Mouse (Mus musculus) hindbrain, embryonic 13.5 days (tissue): ENCODE results near the gene Slc39a9. TPM values are rescaled to one million over a fixed set of nuclear protein-coding genes. Genes with fewer than 3 reads are reported as not detected.

Experiments
- ATAC-seq: fragments of 200-750 bp; cut with Nextera tagmentation; 2 replicates; pipeline ENCODE4 v1.8.0; 2017; ENCODE audit warnings: moderate TSS enrichment; ENCODE audit not compliant: low FRiP score
- H3K27ac ChIP-seq: fragments of 300-500 bp; sonication (generic); 2 replicates; pipeline ENCODE4 v1.5.1; 2015; ENCODE audit warnings: inconsistent platforms, mild to moderate bottlenecking, moderate library complexity
- H3K27me3 ChIP-seq: fragments of 300-500 bp; sonication (generic); 2 replicates; pipeline ENCODE4 v1.6.1; 2015; ENCODE audit warnings: mild to moderate bottlenecking, inconsistent platforms
- H3K36me3 ChIP-seq: fragments of 300-500 bp; sonication (generic); 2 replicates; pipeline ENCODE4 v1.6.1; 2015; ENCODE audit warnings: mild to moderate bottlenecking, inconsistent platforms
- H3K4me1 ChIP-seq: fragments of 300-500 bp; sonication (generic); replicated peaks from 2 replicates; pipeline ENCODE4 v1.6.1; 2015; ENCODE audit warnings: inconsistent platforms
- H3K4me2 ChIP-seq: fragments of 300-500 bp; sonication (generic); 2 replicates; pipeline ENCODE4 v1.6.1; 2015; ENCODE audit warnings: inconsistent platforms, mild to moderate bottlenecking, moderate library complexity
- H3K4me3 ChIP-seq: fragments of 300-500 bp; sonication (generic); 2 replicates; pipeline ENCODE4 v1.5.1; 2015; ENCODE audit warnings: mild to moderate bottlenecking, inconsistent platforms
- H3K9ac ChIP-seq: fragments of 300-500 bp; sonication (generic); 2 replicates; pipeline ENCODE4 v1.6.1; 2015; ENCODE audit warnings: mild to moderate bottlenecking, inconsistent platforms
- H3K9me3 ChIP-seq: fragments of 300-500 bp; sonication (generic); 2 replicates; pipeline ENCODE4 v1.6.1; 2016; ENCODE audit warnings: inconsistent platforms
- WGBS: fragments of 180-500 bp; shearing (Covaris S2); methylation state at CpG from one replicate; pipeline ENCODE4 v1.1.7; 2015; 5-methylcytosine and 5-hydroxymethylcytosine counted together
- polyA plus RNA-seq: library from polyadenylated mRNA; unstranded; fragments of >200 nt; fragmentation: Nextera tagmentation; extraction: Ambion mirVana; gene quantifications from 2 replicates; pipeline ENCODE4 v1.2.1, GENCODE M21; 2015

Slc39a9 gene
- polyA plus RNA-seq = 23.6 TPM in 2 replicates

DNA sequence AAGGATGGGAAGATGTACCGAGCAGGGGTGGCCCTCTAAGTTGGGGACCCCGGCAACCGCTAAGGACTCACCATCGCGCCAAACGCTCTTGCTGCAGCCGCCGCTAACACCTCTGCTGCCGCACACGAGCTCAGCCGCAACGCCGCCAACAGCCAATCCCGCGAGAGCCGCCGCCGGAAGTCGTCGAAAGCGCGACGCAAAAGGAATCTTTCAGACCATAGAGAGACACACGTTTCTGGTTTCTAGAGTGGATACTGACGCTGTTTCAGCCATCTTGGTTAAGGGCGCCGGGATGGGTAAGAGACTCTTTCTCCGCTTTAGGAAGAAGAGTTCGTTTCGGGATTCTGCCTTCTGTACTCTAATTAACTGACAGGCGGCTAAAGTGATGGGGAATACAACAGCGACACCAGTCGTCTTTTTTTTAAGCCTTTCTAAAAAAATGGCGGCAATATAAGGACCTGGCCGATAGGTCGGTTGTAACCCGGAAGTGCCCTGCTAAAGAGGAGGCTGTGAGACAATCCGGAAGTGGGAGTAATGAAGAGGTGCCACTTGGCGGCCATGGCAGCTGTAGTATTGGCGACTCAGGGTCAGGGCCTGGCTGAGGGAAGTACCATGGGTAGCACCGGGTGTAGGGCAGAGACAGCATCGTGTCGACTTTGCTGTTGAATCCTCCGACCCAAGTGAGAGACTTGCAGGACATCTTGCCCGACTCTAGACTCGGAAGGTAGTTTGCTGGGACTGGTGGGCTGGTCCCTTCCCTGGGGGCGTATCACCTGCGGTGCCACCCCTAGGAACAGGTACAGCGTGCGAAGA lies at the start of gene Slc39a9, which contains the start of gene Erh:
Gene Slc39a9 (plus strand): TSS at position 191 of the 813 bp plus-strand sequence.
Gene Erh (minus strand): TSS at position 649 of the 813 bp plus-strand sequence.
- under 1% methylated on average over 50 of the region's 50 CpGs for WGBS
- peak within 1 kb of the TSS; percentile 98 for H3K9ac ChIP-seq
- H3K9me3 ChIP-seq = no peaks in the 10 kb centered on the region
- H3K27ac ChIP-seq = peak within 1 kb of the TSS; percentile 95
- peak within 1 kb of the TSS; percentile 94 for H3K4me3 ChIP-seq
- peak; percentile 98 for ATAC-seq
- peaks cover 57% of the 10 kb centered on the region for H3K4me1 ChIP-seq
- no peaks in the 10 kb centered on the region for H3K27me3 ChIP-seq
- peak within 1 kb of the TSS; percentile 93 for H3K4me2 ChIP-seq
- peaks cover 37% of the 10 kb centered on the region for H3K36me3 ChIP-seq

- ATAC-seq = no peak
- no peak overlapping the region for H3K4me2 ChIP-seq
- H3K9ac ChIP-seq = no peak overlapping the region
- 84% methylated on average over 4 of the region's 4 CpGs for WGBS
- peaks cover 14% of the 10 kb centered on the region for H3K4me1 ChIP-seq
- no peaks in the 10 kb centered on the region for H3K27me3 ChIP-seq
- no peak overlapping the region for H3K27ac ChIP-seq
- no peak overlapping the region for H3K4me3 ChIP-seq
- H3K9me3 ChIP-seq = no peaks in the 10 kb centered on the region
- H3K36me3 ChIP-seq = peaks cover 57% of the 10 kb centered on the region
Observed at GRCm38 (mm10) chr12:80594141-80594540, 49.5 kb upstream of the Slc39a9 start.

GRCm38 (mm10) chr12:80594781-80595180 lies 48.9 kb upstream of the Slc39a9 start:
- no peak overlapping the region for H3K9ac ChIP-seq
- H3K36me3 ChIP-seq = peaks cover 55% of the 10 kb centered on the region
- 89% methylated on average over 4 of the region's 4 CpGs for WGBS
- H3K4me2 ChIP-seq = no peak overlapping the region
- no peak overlapping the region for H3K4me3 ChIP-seq
- H3K4me1 ChIP-seq = peaks cover 16% of the 10 kb centered on the region
- H3K27ac ChIP-seq = no peak overlapping the region
- H3K9me3 ChIP-seq = no peaks in the 10 kb centered on the region
- ATAC-seq = no peak
- no peaks in the 10 kb centered on the region for H3K27me3 ChIP-seq

DNA sequence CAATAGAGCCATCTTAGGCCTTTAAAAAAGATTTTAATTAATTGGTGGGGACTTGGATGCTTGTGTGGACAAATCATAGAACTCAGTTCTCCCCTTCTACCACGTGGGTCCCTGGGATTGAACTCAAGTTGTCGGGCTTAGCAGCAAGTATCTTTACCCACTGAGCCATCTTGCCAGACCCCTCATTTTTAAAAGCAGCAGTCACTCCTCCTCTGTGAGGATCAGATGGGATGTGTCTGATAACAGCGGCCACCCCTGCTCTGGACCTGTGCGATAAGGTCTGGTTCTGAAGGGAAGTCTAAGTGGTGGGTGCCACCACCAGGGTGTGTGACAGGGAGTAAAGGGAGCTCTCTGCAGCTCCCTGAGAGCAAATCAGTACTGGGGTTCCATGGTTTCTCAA lies 48.1 kb upstream of the Slc39a9 start:
- ATAC-seq = no peak

DNA sequence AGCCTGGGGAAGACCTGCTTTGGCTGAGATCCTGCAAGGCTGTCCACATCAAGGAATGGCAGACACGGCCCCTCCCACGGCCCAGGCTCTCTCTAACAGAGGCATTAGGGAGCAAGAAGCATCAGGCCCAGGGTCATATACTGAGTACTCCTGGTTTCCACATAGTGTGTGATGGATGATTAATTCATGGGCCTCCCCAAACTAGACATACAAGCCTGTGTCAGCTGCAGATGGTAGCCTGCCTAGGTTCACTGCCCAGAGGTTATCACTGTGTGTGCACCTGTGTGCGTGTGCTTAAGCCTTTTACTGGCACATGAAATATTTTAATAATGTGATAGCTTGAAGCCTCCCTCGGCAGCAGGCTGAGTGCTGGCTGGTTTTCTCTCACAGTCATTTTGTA lies 47.7 kb upstream of the Slc39a9 start:
- no peaks in the 10 kb centered on the region for H3K27me3 ChIP-seq
- no peak overlapping the region for H3K4me3 ChIP-seq
- no peak overlapping the region for H3K9ac ChIP-seq
- no peak for ATAC-seq
- no peaks in the 10 kb centered on the region for H3K9me3 ChIP-seq
- no peak overlapping the region for H3K4me2 ChIP-seq
- peaks cover 16% of the 10 kb centered on the region for H3K4me1 ChIP-seq
- 86% methylated on average over 4 of the region's 4 CpGs for WGBS
- H3K36me3 ChIP-seq = peaks cover 43% of the 10 kb centered on the region
- H3K27ac ChIP-seq = no peak overlapping the region

More for the DNA sequence above, 48.1 kb upstream of the Slc39a9 start:
- WGBS = 92% methylated on average over 4 of the region's 4 CpGs
- H3K27ac ChIP-seq = no peak overlapping the region
- H3K27me3 ChIP-seq = no peaks in the 10 kb centered on the region
- no peak overlapping the region for H3K4me3 ChIP-seq
- peaks cover 16% of the 10 kb centered on the region for H3K4me1 ChIP-seq
- no peak overlapping the region for H3K4me2 ChIP-seq
- H3K9me3 ChIP-seq = no peaks in the 10 kb centered on the region
- H3K36me3 ChIP-seq = peaks cover 47% of the 10 kb centered on the region
- no peak overlapping the region for H3K9ac ChIP-seq

DNA sequence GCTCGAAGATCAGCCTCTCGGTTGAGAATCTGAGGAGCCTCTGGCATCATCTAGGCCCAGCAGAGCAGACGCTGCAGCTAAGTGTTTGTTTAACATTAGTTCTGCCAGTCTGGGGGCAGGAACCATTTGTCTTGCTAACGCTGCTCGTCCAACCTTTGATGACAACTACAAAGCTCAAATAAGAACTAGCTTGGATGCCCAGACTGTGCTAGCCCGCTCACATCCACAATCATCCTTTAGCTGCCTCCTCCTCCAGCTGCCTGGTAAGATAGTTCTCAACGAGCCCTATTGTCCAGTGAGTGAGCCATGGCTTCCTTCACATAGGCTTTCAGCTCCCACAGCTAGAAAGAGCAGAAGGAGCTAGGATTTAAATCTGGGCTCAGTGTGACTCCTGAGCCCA lies 45.4 kb upstream of the Slc39a9 start:
- ATAC-seq = no peak
- peaks cover 54% of the 10 kb centered on the region for H3K36me3 ChIP-seq
- H3K9ac ChIP-seq = no peak overlapping the region
- no peak overlapping the region for H3K4me2 ChIP-seq
- H3K9me3 ChIP-seq = no peaks in the 10 kb centered on the region
- H3K27ac ChIP-seq = peak overlapping the region; percentile 36
- H3K27me3 ChIP-seq = no peaks in the 10 kb centered on the region
- 16% methylated on average over 7 of the region's 7 CpGs for WGBS
- peaks cover 23% of the 10 kb centered on the region for H3K4me1 ChIP-seq
- H3K4me3 ChIP-seq = no peak overlapping the region

DNA sequence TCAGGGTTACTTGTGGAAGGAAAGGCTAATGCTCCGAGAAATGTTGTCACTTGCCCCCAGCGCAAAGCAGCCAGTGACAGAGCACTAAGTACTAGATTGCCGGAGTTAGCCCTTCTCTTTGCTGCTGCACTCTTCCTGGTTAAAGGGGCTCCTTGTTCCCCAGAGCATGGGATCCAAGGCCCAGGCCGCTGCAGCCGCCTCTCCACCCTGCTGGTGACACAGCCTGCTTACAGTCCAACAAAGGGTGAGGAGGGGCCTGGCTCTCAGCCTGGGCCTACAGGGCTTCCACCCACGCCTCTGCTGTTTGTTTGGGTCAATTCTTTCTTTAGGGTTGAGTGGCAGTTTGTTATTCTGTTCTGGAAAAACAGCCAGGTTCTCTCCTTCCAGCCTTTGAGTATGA lies 44.9 kb upstream of the Slc39a9 start:
- no peaks in the 10 kb centered on the region for H3K27me3 ChIP-seq
- ATAC-seq = peak; percentile 87
- H3K9me3 ChIP-seq = no peaks in the 10 kb centered on the region
- H3K4me1 ChIP-seq = peaks cover 29% of the 10 kb centered on the region
- WGBS = 22% methylated on average over 6 of the region's 6 CpGs
- H3K36me3 ChIP-seq = peaks cover 51% of the 10 kb centered on the region
- H3K9ac ChIP-seq = peak overlapping the region; percentile 19; the same call in 1 of the 2 replicates
- no peak overlapping the region for H3K4me3 ChIP-seq
- peak overlapping the region; percentile 36 for H3K27ac ChIP-seq
- no peak overlapping the region for H3K4me2 ChIP-seq

GRCm38 (mm10) chr12:80601597-80602269 lies 42.0 kb upstream of the Slc39a9 start:
- H3K4me3 ChIP-seq = no peak overlapping the region
- no peaks in the 10 kb centered on the region for H3K27me3 ChIP-seq
- 83% methylated on average over 9 of the region's 9 CpGs for WGBS
- H3K9me3 ChIP-seq = no peaks in the 10 kb centered on the region
- no peak overlapping the region for H3K9ac ChIP-seq
- peaks cover 43% of the 10 kb centered on the region for H3K36me3 ChIP-seq
- ATAC-seq = no peak
- no peak overlapping the region for H3K27ac ChIP-seq
- peaks cover 33% of the 10 kb centered on the region for H3K4me1 ChIP-seq
- H3K4me2 ChIP-seq = no peak overlapping the region

- no peak overlapping the region for H3K4me3 ChIP-seq
- H3K36me3 ChIP-seq = peaks cover 43% of the 10 kb centered on the region
- H3K9me3 ChIP-seq = no peaks in the 10 kb centered on the region
- ATAC-seq = no peak
- H3K27me3 ChIP-seq = no peaks in the 10 kb centered on the region
- no peak overlapping the region for H3K4me2 ChIP-seq
- H3K9ac ChIP-seq = no peak overlapping the region
- H3K4me1 ChIP-seq = peaks cover 33% of the 10 kb centered on the region
- WGBS = 97% methylated on average over 5 of the region's 5 CpGs
- no peak overlapping the region for H3K27ac ChIP-seq
Observed at GRCm38 (mm10) chr12:80602432-80602831, 41.3 kb upstream of the Slc39a9 start.

- no peaks in the 10 kb centered on the region for H3K27me3 ChIP-seq
- H3K27ac ChIP-seq = no peak overlapping the region
- no peaks in the 10 kb centered on the region for H3K9me3 ChIP-seq
- peaks cover 25% of the 10 kb centered on the region for H3K4me1 ChIP-seq
- H3K4me2 ChIP-seq = no peak overlapping the region
- 73% methylated on average over 4 of the region's 4 CpGs for WGBS
- H3K9ac ChIP-seq = no peak overlapping the region
- H3K4me3 ChIP-seq = no peak overlapping the region
- peaks cover 35% of the 10 kb centered on the region for H3K36me3 ChIP-seq
- ATAC-seq = no peak
Observed at GRCm38 (mm10) chr12:80603566-80603965, 40.1 kb upstream of the Slc39a9 start.

GRCm38 (mm10) chr12:80604218-80604617 lies 39.5 kb upstream of the Slc39a9 start:
- no peak for ATAC-seq
- H3K27ac ChIP-seq = no peak overlapping the region

DNA sequence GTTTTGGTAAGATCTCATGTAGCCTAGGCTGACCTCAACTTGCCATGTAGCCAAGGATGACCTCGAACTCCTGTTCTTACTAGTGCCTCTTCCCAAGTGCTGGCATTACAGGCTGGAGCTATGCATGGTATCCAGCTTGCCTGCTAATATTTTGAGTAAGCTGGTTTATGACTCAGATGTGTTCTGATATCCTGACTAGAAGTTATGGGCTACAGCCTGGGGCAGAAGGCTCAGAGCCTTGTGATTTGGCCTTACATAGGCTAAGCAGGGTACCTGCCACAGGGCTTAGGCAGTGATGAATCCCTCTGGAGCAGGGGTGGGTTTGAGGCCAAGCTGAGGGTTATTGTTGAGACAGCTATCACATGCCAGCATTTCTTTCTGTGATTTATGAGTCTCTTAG lies 35.1 kb upstream of the Slc39a9 start:
- H3K4me1 ChIP-seq = peaks cover 6% of the 10 kb centered on the region; the same call in 1 of the 2 replicates
- H3K9me3 ChIP-seq = no peaks in the 10 kb centered on the region
- 94% methylated on average over 1 of the region's 1 CpGs for WGBS
- no peak overlapping the region for H3K4me2 ChIP-seq
- H3K36me3 ChIP-seq = peaks cover 6% of the 10 kb centered on the region; the same call in 1 of the 2 replicates
- no peak overlapping the region for H3K27ac ChIP-seq
- ATAC-seq = no peak
- no peak overlapping the region for H3K9ac ChIP-seq
- no peaks in the 10 kb centered on the region for H3K27me3 ChIP-seq
- H3K4me3 ChIP-seq = no peak overlapping the region

More at GRCm38 (mm10) chr12:80604218-80604617, 39.5 kb upstream of the Slc39a9 start:
- Histone ChIP-seq H3K9ac (no peak overlapping the region), H3K9me3 (no peaks in the 10 kb centered on the region), H3K36me3 (peaks cover 33% of the 10 kb centered on the region), H3K4me2 (no peak overlapping the region), H3K4me3 (no peak overlapping the region), H3K27me3 (no peaks in the 10 kb centered on the region), H3K4me1 (peaks cover 18% of the 10 kb centered on the region; the same call in 1 of the 2 replicates)
- WGBS = 76% methylated on average over 2 of the region's 2 CpGs
